Mouse (Mus musculus): ENCODE results near the gene 1700023F06Rik. TPM values are rescaled to one million over a fixed set of nuclear protein-coding genes. Genes with fewer than 3 reads are reported as not detected.

The 1700023F06Rik gene
- total RNA-seq (2021) = not detected
- long read RNA-seq, experiment 1 = 0 reads
- long read RNA-seq, experiment 2 = 0 reads

- intact Hi-C loops (cut with DNase I; ENCODE audit: low total_unique reads) = no loop called here
- DNase-seq = no peak
Observed at GRCm38 (mm10) chr11:103208458-103208857, at the start of gene 1700023F06Rik. Gene 1700023F06Rik (minus strand): TSS chr11:103208558.

- no peak for DNase-seq
- intact Hi-C loops (cut with DNase I; ENCODE audit: low total_unique reads) = no loop called here
Observed at GRCm38 (mm10) chr11:103257938-103258481, 49.7 kb upstream of the 1700023F06Rik start.

- DNase-seq = no peak
- intact Hi-C loops (cut with DNase I; ENCODE audit: low total_unique reads) = no loop called here
Observed at GRCm38 (mm10) chr11:103253605-103254004, 45.2 kb upstream of the 1700023F06Rik start.

GRCm38 (mm10) chr11:103252380-103252779 is 44.0 kb upstream of the 1700023F06Rik start:
- DNase-seq = no peak
- intact Hi-C loops (cut with DNase I; ENCODE audit: low total_unique reads) = no loop called here

- DNase-seq = no peak
- intact Hi-C loops (cut with DNase I; ENCODE audit: low total_unique reads) = no loop called here
Observed at GRCm38 (mm10) chr11:103250324-103250723, 42.0 kb upstream of the 1700023F06Rik start.

GRCm38 (mm10) chr11:103249509-103249908 is 41.2 kb upstream of the 1700023F06Rik start:
- no peak for DNase-seq
- intact Hi-C loops (cut with DNase I; ENCODE audit: low total_unique reads) = no loop called here

GRCm38 (mm10) chr11:103248837-103249236 is 40.5 kb upstream of the 1700023F06Rik start:
- no peak for DNase-seq
- intact Hi-C loops (cut with DNase I; ENCODE audit: low total_unique reads) = no loop called here

- intact Hi-C loops (cut with DNase I; ENCODE audit: low total_unique reads) = no loop called here
- peak; percentile 88 for DNase-seq
Observed at GRCm38 (mm10) chr11:103247504-103248177, 39.3 kb upstream of the 1700023F06Rik start.

GRCm38 (mm10) chr11:103246731-103247290 is 38.5 kb upstream of the 1700023F06Rik start:
- DNase-seq = no peak
- intact Hi-C loops (cut with DNase I; ENCODE audit: low total_unique reads) = no loop called here

GRCm38 (mm10) chr11:103246081-103246730 is 37.8 kb upstream of the 1700023F06Rik start:
- DNase-seq = peak; percentile 77
- intact Hi-C loops (cut with DNase I; ENCODE audit: low total_unique reads) = no loop called here

- intact Hi-C loops (cut with DNase I; ENCODE audit: low total_unique reads) = no loop called here
Observed at GRCm38 (mm10) chr11:103244856-103245255, 36.5 kb upstream of the 1700023F06Rik start.

GRCm38 (mm10) chr11:103240740-103241139 is 32.4 kb upstream of the 1700023F06Rik start:
- DNase-seq = peak; percentile 55
- intact Hi-C loops (cut with DNase I; ENCODE audit: low total_unique reads) = no loop called here

More at GRCm38 (mm10) chr11:103244856-103245255, 36.5 kb upstream of the 1700023F06Rik start:
- no peak for DNase-seq

- no peak for DNase-seq
Observed at GRCm38 (mm10) chr11:103237757-103238156, 29.4 kb upstream of the 1700023F06Rik start.

GRCm38 (mm10) chr11:103236903-103237302 is 28.5 kb upstream of the 1700023F06Rik start:
- no peak for DNase-seq
- intact Hi-C loops (cut with DNase I; ENCODE audit: low total_unique reads) = no loop called here

More at GRCm38 (mm10) chr11:103237757-103238156, 29.4 kb upstream of the 1700023F06Rik start:
- intact Hi-C loops (cut with DNase I; ENCODE audit: low total_unique reads) = no loop called here

- intact Hi-C loops (cut with DNase I; ENCODE audit: low total_unique reads) = no loop called here
- DNase-seq = no peak
Observed at GRCm38 (mm10) chr11:103236431-103236830, 28.1 kb upstream of the 1700023F06Rik start.

GRCm38 (mm10) chr11:103235702-103236101 is 27.3 kb upstream of the 1700023F06Rik start:
- DNase-seq = peak; percentile 82
- intact Hi-C loops (cut with DNase I; ENCODE audit: low total_unique reads) = no loop called here

- no peak for DNase-seq
- intact Hi-C loops (cut with DNase I; ENCODE audit: low total_unique reads) = loop anchor here (5.0 kb wide), 2 partner anchors 38 to 88 kb away; no protein-coding TSS in a partner anchor
Observed at GRCm38 (mm10) chr11:103234447-103234846, 26.1 kb upstream of the 1700023F06Rik start.

- DNase-seq = peak; percentile 85
- intact Hi-C loops (cut with DNase I; ENCODE audit: low total_unique reads) = loop anchor here (5.0 kb wide), 2 partner anchors 39 to 89 kb away; no protein-coding TSS in a partner anchor
Observed at GRCm38 (mm10) chr11:103232966-103233365, 24.6 kb upstream of the 1700023F06Rik start.

- intact Hi-C loops (cut with DNase I; ENCODE audit: low total_unique reads) = loop anchor here (5.0 kb wide), 2 partner anchors 41 to 91 kb away; no protein-coding TSS in a partner anchor
- no peak for DNase-seq
Observed at GRCm38 (mm10) chr11:103231367-103231766, 23.0 kb upstream of the 1700023F06Rik start.

GRCm38 (mm10) chr11:103230626-103231025 is 22.3 kb upstream of the 1700023F06Rik start:
- peak; percentile 75 for DNase-seq
- intact Hi-C loops (cut with DNase I; ENCODE audit: low total_unique reads) = loop anchor here (5.0 kb wide), 2 partner anchors 42 to 92 kb away; no protein-coding TSS in a partner anchor
